Mouse (Mus musculus) ZHBTc4 (cell line): ENCODE measurements around the gene Flywch1.
"Not testable (repeated sequence)": the region's sequence is repeated elsewhere in the genome, so short reads cannot be mapped to it uniquely, and the experiment has no call there.

Experiments
- DNase-seq: peaks from one replicate; pipeline ENCODE4 v3.0.0-alpha.2; 2011; ENCODE audit warnings: low read depth, low spot score

Flywch1 gene

GRCm38 (mm10) chr17:23783352-23783751 lies 11.9 kb upstream of the Flywch1 start:
- no peak for DNase-seq

GRCm38 (mm10) chr17:23778447-23778846 lies 7.0 kb upstream of the Flywch1 start:
- DNase-seq: no peak

- DNase-seq: no peak
These were observed 5.7 kb upstream of the Flywch1 start for GRCm38 (mm10) chr17:23777141-23777540.

- no peak for DNase-seq
These were observed 4.8 kb upstream of the Flywch1 start for GRCm38 (mm10) chr17:23776216-23776615.

GRCm38 (mm10) chr17:23774090-23774489 lies 2.7 kb upstream of the Flywch1 start:
- DNase-seq: peak; percentile 88

GRCm38 (mm10) chr17:23773676-23774075 lies 2.3 kb upstream of the Flywch1 start:
- DNase-seq: no peak

- DNase-seq: not testable (repeated sequence)
These were observed 786 bp upstream of the Flywch1 start for GRCm38 (mm10) chr17:23772219-23772556.

- no peak for DNase-seq
These were observed 512 bp downstream of the Flywch1 start for GRCm38 (mm10) chr17:23770896-23771283.

- no peak for DNase-seq
These were observed 909 bp downstream of the Flywch1 start for GRCm38 (mm10) chr17:23770493-23770892.

GRCm38 (mm10) chr17:23762976-23763375 lies 8.4 kb downstream of the Flywch1 start:
- no peak for DNase-seq

- no peak for DNase-seq
These were observed 10.2 kb downstream of the Flywch1 start for GRCm38 (mm10) chr17:23761155-23761554.

GRCm38 (mm10) chr17:23760231-23760630 lies 11.2 kb downstream of the Flywch1 start:
- peak; percentile 62 for DNase-seq

- peak; percentile 81 for DNase-seq
These were observed 12.6 kb downstream of the Flywch1 start for GRCm38 (mm10) chr17:23758801-23759200.

- no peak for DNase-seq
These were observed 13.8 kb downstream of the Flywch1 start for GRCm38 (mm10) chr17:23757581-23757980.

- no peak for DNase-seq
These were observed 15.7 kb downstream of the Flywch1 start for GRCm38 (mm10) chr17:23755689-23756088.

- DNase-seq: no peak
These were observed 21.8 kb downstream of the Flywch1 start for GRCm38 (mm10) chr17:23749400-23750191.

- peak; percentile 92 for DNase-seq
These were observed 22.6 kb downstream of the Flywch1 start for GRCm38 (mm10) chr17:23748631-23749391.

GRCm38 (mm10) chr17:23748026-23748425 lies 23.4 kb downstream of the Flywch1 start:
- DNase-seq: no peak

- no peak for DNase-seq
These were observed 23.9 kb downstream of the Flywch1 start for GRCm38 (mm10) chr17:23747471-23747870.

- no peak for DNase-seq
These were observed 24.6 kb downstream of the Flywch1 start for GRCm38 (mm10) chr17:23746767-23747166.

GRCm38 (mm10) chr17:23746311-23746710 lies 25.1 kb downstream of the Flywch1 start:
- peak; percentile 60 for DNase-seq

- no peak for DNase-seq
These were observed 25.8 kb downstream of the Flywch1 start, which contains the start of gene Kremen2 for GRCm38 (mm10) chr17:23745301-23746251. Gene Kremen2, minus strand, starts transcription at chr17:23745833.
